Mouse (Mus musculus): ENCODE measurements at regions not wholly inside any gene's neighbourhood (a gene's known extent, or its start where the extent isn't known, plus 50 kb on each side); places are given as distances from the start of the nearest gene placed in this dataset.
"Not testable (repeated sequence)": the region's sequence is repeated elsewhere in the genome, so short reads cannot be mapped to it uniquely, and the experiment has no call there.

GRCm38 (mm10) chr13:26154701-26155471 lies 615.1 kb downstream of the Hdgfl1 start:
- Histone ChIP-seq H3K27ac (peak overlapping the region; percentile 51), H3K4me3 (replicated peaks; ENCODE audit: low read length) (no peak overlapping the region), H3K9ac (no peak overlapping the region), H3K27me3 (ENCODE audit: control insufficient read depth, insufficient read depth, low read length) (no peaks in the 10 kb centered on the region), H3K9me3 (ENCODE audit: control insufficient read depth, low read length) (no peaks in the 10 kb centered on the region), H3K4me2 (replicated peaks) (no peak overlapping the region), H3K4me1 (replicated peaks; ENCODE audit: control insufficient read depth, insufficient read depth, low read length) (peaks cover 11% of the 10 kb centered on the region; the same call in 1 of the 2 replicates), H3K36me3 (replicated peaks; ENCODE audit: control insufficient read depth, insufficient read depth) (no peaks in the 10 kb centered on the region)
- DNase-seq (ENCODE audit: low spot score) (peak; percentile 83), ATAC-seq (ENCODE audit: low FRiP score) (peak; percentile 97)
- 13% methylated on average over 12 of the region's 12 CpGs for WGBS

GRCm38 (mm10) chr13:26154251-26154650 lies 615.7 kb downstream of the Hdgfl1 start:
- peak overlapping the region; percentile 47 for H3K27ac ChIP-seq

DNA sequence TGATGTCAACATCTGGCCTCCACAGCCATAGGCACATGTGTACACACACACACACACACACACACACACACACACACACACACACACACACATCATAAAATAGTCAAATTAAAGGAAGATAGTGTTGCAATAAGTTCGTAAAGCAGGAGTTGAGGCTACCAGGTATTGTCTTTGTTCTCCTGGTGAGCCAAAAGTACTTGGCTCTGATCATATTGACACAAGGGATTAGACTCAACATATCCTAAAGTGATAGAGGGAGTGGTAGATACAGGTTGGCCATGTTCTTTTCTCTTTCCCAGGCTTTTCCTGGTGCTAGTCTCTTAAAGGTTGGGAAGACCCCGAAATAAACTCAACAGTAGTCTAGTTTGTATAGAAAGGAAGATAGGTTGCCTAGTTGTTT lies 616.9 kb downstream of the Hdgfl1 start:
- H3K4me2 ChIP-seq (replicated peaks), result no peak overlapping the region
- DNase-seq (ENCODE audit: low spot score) (no peak), ATAC-seq (ENCODE audit: low FRiP score) (no peak)
- no peak overlapping the region for H3K9ac ChIP-seq
- H3K27me3 ChIP-seq (ENCODE audit: control insufficient read depth, insufficient read depth, low read length), result no peaks in the 10 kb centered on the region
- no peaks in the 10 kb centered on the region for H3K9me3 ChIP-seq (ENCODE audit: control insufficient read depth, low read length)
- H3K4me3 ChIP-seq (replicated peaks; ENCODE audit: low read length), result no peak overlapping the region
- no peak overlapping the region for H3K27ac ChIP-seq
- peaks cover 11% of the 10 kb centered on the region; the same call in 1 of the 2 replicates for H3K4me1 ChIP-seq (replicated peaks; ENCODE audit: control insufficient read depth, insufficient read depth, low read length)
- 87% methylated on average over 2 of the region's 2 CpGs for WGBS
- no peaks in the 10 kb centered on the region for H3K36me3 ChIP-seq (replicated peaks; ENCODE audit: control insufficient read depth, insufficient read depth)

More at GRCm38 (mm10) chr13:26154251-26154650, 615.7 kb downstream of the Hdgfl1 start:
- Histone ChIP-seq H3K27me3 (ENCODE audit: control insufficient read depth, insufficient read depth, low read length) (no peaks in the 10 kb centered on the region), H3K9ac (no peak overlapping the region), H3K4me3 (replicated peaks; ENCODE audit: low read length) (no peak overlapping the region), H3K36me3 (replicated peaks; ENCODE audit: control insufficient read depth, insufficient read depth) (no peaks in the 10 kb centered on the region), H3K9me3 (ENCODE audit: control insufficient read depth, low read length) (no peaks in the 10 kb centered on the region), H3K4me1 (replicated peaks; ENCODE audit: control insufficient read depth, insufficient read depth, low read length) (peaks cover 11% of the 10 kb centered on the region; the same call in 1 of the 2 replicates), H3K4me2 (replicated peaks) (no peak overlapping the region)
- DNase-seq (ENCODE audit: low spot score), result no peak
- no peak for ATAC-seq (ENCODE audit: low FRiP score)
- WGBS, result 15% methylated on average over 1 of the region's 1 CpGs

- Histone ChIP-seq H3K9ac (no peak overlapping the region), H3K4me3 (replicated peaks; ENCODE audit: low read length) (no peak overlapping the region), H3K36me3 (replicated peaks; ENCODE audit: control insufficient read depth, insufficient read depth) (no peaks in the 10 kb centered on the region), H3K4me1 (replicated peaks; ENCODE audit: control insufficient read depth, insufficient read depth, low read length) (peaks cover under 1% of the 10 kb centered on the region; the same call in 1 of the 2 replicates), H3K27ac (no peak overlapping the region), H3K4me2 (replicated peaks) (no peak overlapping the region), H3K9me3 (ENCODE audit: control insufficient read depth, low read length) (no peaks in the 10 kb centered on the region), H3K27me3 (ENCODE audit: control insufficient read depth, insufficient read depth, low read length) (no peaks in the 10 kb centered on the region)
- DNase-seq (ENCODE audit: low spot score) (no peak), ATAC-seq (ENCODE audit: low FRiP score) (no peak)
- 79% methylated on average over 1 of the region's 1 CpGs for WGBS
These were observed 619.5 kb downstream of the Hdgfl1 start for GRCm38 (mm10) chr13:26150426-26150825.

DNA sequence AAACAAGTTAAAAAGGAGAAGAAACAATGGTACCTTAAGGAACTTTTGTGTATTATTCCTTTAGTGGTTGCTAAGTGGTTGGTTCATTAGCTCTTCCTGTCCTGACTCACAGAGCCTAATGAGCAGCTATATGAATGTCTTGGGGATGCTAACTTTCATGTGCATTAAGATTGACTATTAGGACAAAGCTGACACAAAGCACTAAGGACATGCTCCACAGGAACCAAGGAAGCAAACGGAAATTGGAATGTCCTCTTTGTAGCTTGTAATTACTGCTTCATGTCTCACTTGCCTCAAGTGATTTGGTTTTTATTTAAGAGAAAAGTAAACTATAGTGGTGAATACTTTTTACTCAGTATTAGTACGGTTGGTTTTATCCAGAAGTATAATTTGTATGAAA lies 627.2 kb downstream of the Hdgfl1 start:
- DNase-seq (ENCODE audit: low spot score), result no peak
- Histone ChIP-seq H3K36me3 (replicated peaks; ENCODE audit: control insufficient read depth, insufficient read depth) (no peaks in the 10 kb centered on the region), H3K9ac (no peak overlapping the region), H3K9me3 (ENCODE audit: control insufficient read depth, low read length) (no peaks in the 10 kb centered on the region), H3K4me2 (replicated peaks) (no peak overlapping the region), H3K4me3 (replicated peaks; ENCODE audit: low read length) (no peak overlapping the region), H3K27me3 (ENCODE audit: control insufficient read depth, insufficient read depth, low read length) (no peaks in the 10 kb centered on the region), H3K4me1 (replicated peaks; ENCODE audit: control insufficient read depth, insufficient read depth, low read length) (no peaks in the 10 kb centered on the region), H3K27ac (no peak overlapping the region)
- no peak for ATAC-seq (ENCODE audit: low FRiP score)
- 59% methylated on average over 2 of the region's 2 CpGs for WGBS

GRCm38 (mm10) chr13:26119363-26119762 lies 650.6 kb downstream of the Hdgfl1 start:
- no peaks in the 10 kb centered on the region for H3K27me3 ChIP-seq (ENCODE audit: control insufficient read depth, insufficient read depth, low read length)
- ATAC-seq (ENCODE audit: low FRiP score), result peak; percentile 84
- H3K27ac ChIP-seq, result peak overlapping the region; percentile 51; the same call in 1 of the 2 replicates
- no peaks in the 10 kb centered on the region for H3K9me3 ChIP-seq (ENCODE audit: control insufficient read depth, low read length)
- no peak overlapping the region for H3K9ac ChIP-seq
- DNase-seq (ENCODE audit: low spot score), result peak; percentile 35
- no peaks in the 10 kb centered on the region for H3K36me3 ChIP-seq (replicated peaks; ENCODE audit: control insufficient read depth, insufficient read depth)
- no peak overlapping the region for H3K4me3 ChIP-seq (replicated peaks; ENCODE audit: low read length)
- H3K4me2 ChIP-seq (replicated peaks), result no peak overlapping the region
- WGBS, result 8% methylated on average over 1 of the region's 1 CpGs
- no peaks in the 10 kb centered on the region for H3K4me1 ChIP-seq (replicated peaks; ENCODE audit: control insufficient read depth, insufficient read depth, low read length)

GRCm38 (mm10) chr13:26114136-26114535 lies 655.8 kb downstream of the Hdgfl1 start:
- Histone ChIP-seq H3K36me3 (replicated peaks; ENCODE audit: control insufficient read depth, insufficient read depth) (no peaks in the 10 kb centered on the region), H3K9ac (no peak overlapping the region), H3K4me2 (replicated peaks) (no peak overlapping the region), H3K27me3 (ENCODE audit: control insufficient read depth, insufficient read depth, low read length) (no peaks in the 10 kb centered on the region), H3K27ac (no peak overlapping the region), H3K9me3 (ENCODE audit: control insufficient read depth, low read length) (no peaks in the 10 kb centered on the region), H3K4me1 (replicated peaks; ENCODE audit: control insufficient read depth, insufficient read depth, low read length) (no peaks in the 10 kb centered on the region), H3K4me3 (replicated peaks; ENCODE audit: low read length) (no peak overlapping the region)
- ATAC-seq (ENCODE audit: low FRiP score) (no peak), DNase-seq (ENCODE audit: low spot score) (no peak)
- 86% methylated on average over 7 of the region's 7 CpGs for WGBS

GRCm38 (mm10) chr13:26113723-26114122 lies 656.2 kb downstream of the Hdgfl1 start:
- WGBS, result 31% methylated on average over 1 of the region's 1 CpGs

DNA sequence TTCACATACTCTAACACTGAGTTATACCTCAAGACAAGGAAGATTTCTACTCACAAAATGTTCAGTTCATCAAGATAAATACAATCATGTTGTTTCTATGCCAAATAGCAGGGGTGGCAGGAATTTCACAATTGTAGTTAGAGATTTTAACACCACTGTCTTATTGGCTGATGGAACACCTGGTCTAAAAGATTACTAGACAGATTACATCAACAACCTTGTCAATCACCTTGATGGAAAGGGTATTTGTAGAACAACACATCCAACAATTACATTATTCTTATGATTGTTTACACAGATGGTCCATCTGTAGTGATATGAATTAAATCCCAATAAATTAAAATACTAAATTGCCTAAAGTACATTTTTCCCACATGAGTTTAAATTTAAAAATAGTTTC lies 657.4 kb downstream of the Hdgfl1 start:
- Histone ChIP-seq H3K36me3 (replicated peaks; ENCODE audit: control insufficient read depth, insufficient read depth) (no peaks in the 10 kb centered on the region), H3K4me2 (replicated peaks) (no peak overlapping the region), H3K4me1 (replicated peaks; ENCODE audit: control insufficient read depth, insufficient read depth, low read length) (no peaks in the 10 kb centered on the region), H3K4me3 (replicated peaks; ENCODE audit: low read length) (no peak overlapping the region), H3K9ac (no peak overlapping the region), H3K27me3 (ENCODE audit: control insufficient read depth, insufficient read depth, low read length) (no peaks in the 10 kb centered on the region), H3K27ac (no peak overlapping the region), H3K9me3 (ENCODE audit: control insufficient read depth, low read length) (no peaks in the 10 kb centered on the region)
- ATAC-seq (ENCODE audit: low FRiP score) (no peak), DNase-seq (ENCODE audit: low spot score) (no peak)

More at GRCm38 (mm10) chr13:26113723-26114122, 656.2 kb downstream of the Hdgfl1 start:
- DNase-seq (ENCODE audit: low spot score); H3K36me3 ChIP-seq (replicated peaks; ENCODE audit: control insufficient read depth, insufficient read depth); H3K4me2 ChIP-seq (replicated peaks); H3K9ac ChIP-seq; H3K4me3 ChIP-seq (replicated peaks; ENCODE audit: low read length); H3K27me3 ChIP-seq (ENCODE audit: control insufficient read depth, insufficient read depth, low read length); H3K4me1 ChIP-seq (replicated peaks; ENCODE audit: control insufficient read depth, insufficient read depth, low read length); H3K9me3 ChIP-seq (ENCODE audit: control insufficient read depth, low read length); ATAC-seq (ENCODE audit: low FRiP score); H3K27ac ChIP-seq: not testable (repeated sequence)

Data from hindbrain, embryonic 14.5 days (tissue).